Mouse (Mus musculus) bone marrow macrophage, adult 2 months (primary cell): ENCODE measurements around the gene Rtn4ip1.

Experiments used
- CTCF ChIP-seq: IDR thresholded peaks from 2 replicates; pipeline ENCODE4 v1.5.1; 2012; ENCODE audit warnings: low read depth, mild to moderate bottlenecking, low read length, moderate library complexity
- POLR2A ChIP-seq: IDR thresholded peaks from 2 replicates; pipeline ENCODE4 v1.6.1; 2012; ENCODE audit warnings: mild to moderate bottlenecking, low read depth, low read length, borderline replicate concordance

GRCm38 (mm10) chr10:44002995-44003524 lies 101.5 kb downstream of the Rtn4ip1 start:
- TF ChIP-seq POLR2A, result no peak
- TF ChIP-seq CTCF, result no peak
